Mouse (Mus musculus) adrenal gland, adult 8-10 months (tissue): Measurements from ENCODE around the gene Prl8a6. TPM values are rescaled to one million over a fixed set of nuclear protein-coding genes. Genes with fewer than 3 reads are reported as not detected.

ENCODE experiments used
- DNase-seq: peaks from one replicate; pipeline ENCODE4 v3.0.0; 2022
- total RNA-seq, 4 experiments: library from RNA; stranded (reverse); gene quantifications; 2 replicates each; pipeline ENCODE4 v1.2.4; 2022

The Prl8a6 gene
- not detected for total RNA-seq

DNA sequence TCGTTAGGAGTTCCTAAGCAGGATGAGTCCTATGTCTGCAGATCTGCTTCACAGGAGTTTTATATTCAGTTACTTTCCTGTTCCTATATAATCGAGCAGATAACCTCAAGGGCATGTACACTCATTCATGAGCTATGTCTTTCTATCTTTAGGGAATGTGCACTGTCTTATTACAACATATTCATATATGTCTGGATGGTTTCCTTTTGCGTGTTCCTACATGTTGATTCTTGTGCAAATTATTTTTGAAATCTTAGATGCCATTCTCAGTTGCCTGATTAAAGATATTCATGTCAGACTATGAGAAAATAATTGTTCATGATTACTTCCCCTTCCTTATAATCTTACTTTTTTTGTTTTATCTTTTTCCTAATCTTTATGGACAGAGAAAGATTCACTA is at the start of gene Prl8a6:
Prl8a6 (minus strand) TSS at position 101 of the 400 bp plus-strand sequence.
- no peak for DNase-seq

DNA sequence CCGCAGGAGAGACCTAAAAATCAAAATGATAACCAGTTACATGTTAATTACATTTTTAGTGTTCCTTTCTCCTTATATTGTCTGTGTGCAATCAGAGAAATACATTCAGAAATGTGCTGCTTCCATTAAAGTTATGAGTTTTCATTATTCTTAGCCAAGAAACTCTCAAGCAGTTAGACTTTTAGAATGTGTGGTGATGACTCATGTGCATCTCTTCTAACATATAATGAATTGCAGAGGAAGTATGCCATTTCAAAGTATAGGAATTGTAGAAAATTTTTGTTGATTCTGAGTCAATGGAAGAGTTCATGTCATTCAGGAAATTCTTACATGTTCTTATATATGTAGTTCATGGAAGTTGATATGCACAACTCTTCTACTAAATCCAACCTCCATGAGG is 5.3 kb downstream of the Prl8a6 start:
- DNase-seq = no peak

DNA sequence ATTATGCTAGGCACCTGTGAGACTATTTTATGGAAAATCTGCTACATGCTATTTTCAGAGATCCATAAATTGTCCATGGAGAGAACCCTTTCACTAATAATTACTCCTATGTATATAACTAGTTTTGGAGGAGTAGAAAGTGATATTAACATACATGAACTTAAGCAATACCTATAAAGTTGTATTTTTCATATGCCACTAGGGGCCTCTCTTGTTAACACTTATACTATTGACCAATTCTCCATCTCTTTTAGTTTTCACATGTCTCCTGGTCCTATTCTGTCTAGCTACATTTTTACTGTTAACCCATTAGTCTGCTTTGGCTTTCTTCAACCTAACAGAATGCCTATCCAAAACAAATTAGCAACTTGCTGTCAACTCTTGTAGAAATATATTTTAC is 24.8 kb downstream of the Prl8a6 start:
- no peak for DNase-seq

DNA sequence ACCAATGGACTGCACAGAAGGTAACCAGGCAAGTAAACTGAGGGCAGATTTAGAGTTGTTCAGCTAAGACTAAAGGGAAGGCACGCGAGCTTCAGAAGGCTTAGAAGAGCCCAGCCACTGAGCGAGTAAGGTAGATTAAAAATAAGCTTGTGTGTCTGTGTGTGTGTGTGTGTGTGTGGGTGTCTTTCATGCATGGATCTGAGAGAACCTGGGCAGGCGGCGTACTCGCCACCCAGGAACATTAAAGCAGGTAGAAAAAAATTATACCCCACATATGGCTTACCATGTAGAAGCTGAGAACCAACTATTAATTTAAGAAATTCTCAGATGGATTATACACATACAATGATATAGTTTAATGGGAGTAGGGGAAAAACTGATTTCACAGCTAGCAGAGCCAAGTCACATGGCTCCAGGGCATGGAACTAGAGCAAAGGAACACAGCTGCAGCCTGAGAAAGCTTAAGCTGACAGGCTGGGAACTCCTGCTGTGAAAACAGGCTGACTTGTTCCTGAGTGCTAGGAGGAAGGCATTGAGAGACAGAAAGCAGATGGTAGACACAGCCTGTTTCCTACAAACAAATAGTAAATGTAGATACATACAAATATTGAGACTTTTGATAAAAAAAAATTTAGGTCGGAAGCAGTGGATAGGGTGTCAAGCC is 39.3 kb downstream of the Prl8a6 start:
- DNase-seq = no peak

DNA sequence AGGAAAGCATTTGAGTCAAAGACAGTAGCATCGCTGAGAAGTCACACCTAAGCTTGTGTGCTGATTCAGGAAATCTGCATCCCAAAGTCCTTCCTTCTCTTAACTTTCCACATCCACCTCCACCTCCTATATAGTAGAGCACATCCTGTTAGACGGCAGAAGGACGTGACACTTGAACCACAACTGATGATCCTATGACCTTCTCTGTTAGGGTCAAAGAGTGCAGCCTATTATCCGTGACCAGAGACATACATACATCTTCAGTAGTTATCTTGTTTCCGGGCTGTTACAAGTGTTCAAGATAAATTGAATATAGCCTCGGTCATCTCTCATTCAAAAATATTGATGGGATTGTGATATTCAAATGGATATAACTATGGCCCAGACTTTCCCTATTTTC is 47.7 kb downstream of the Prl8a6 start, which contains the start of gene Prl2b1:
Prl2b1 (minus strand) TSS at position 101 of the 400 bp plus-strand sequence.
- DNase-seq = no peak

Other genes with a start within 250 kb of the Prl8a6 start
- not detected for gene Prl3c1, start 242.0 kb downstream of the Prl8a6 start, total RNA-seq
- gene Prl3b1, start 196.8 kb downstream of the Prl8a6 start, total RNA-seq = not detected
- not detected for gene Prl3a1, start 179.3 kb downstream of the Prl8a6 start, total RNA-seq
- gene Prl6a1, start 126.1 kb downstream of the Prl8a6 start, total RNA-seq = not detected
- 1 to 10 TPM in 3 of 4 experiments, under 1 TPM in 1; 0.37 to 5.2 (median 3.1) TPM for gene Prl8a2, start 93.0 kb downstream of the Prl8a6 start, total RNA-seq
- not detected for gene Prl2b1, start 47.8 kb downstream of the Prl8a6 start, total RNA-seq
- gene Prl8a8, start 74.5 kb upstream of the Prl8a6 start, total RNA-seq = not detected
- not detected for gene Prl8a9, start 125.9 kb upstream of the Prl8a6 start, total RNA-seq
- gene Prl8a1, start 143.5 kb upstream of the Prl8a6 start, total RNA-seq = not detected
- not detected for gene Prl7b1, start 171.9 kb upstream of the Prl8a6 start, total RNA-seq
- gene Prl7a1, start 203.8 kb upstream of the Prl8a6 start, total RNA-seq = not detected
- not detected for gene Prl7a2, start 229.3 kb upstream of the Prl8a6 start, total RNA-seq